Mouse (Mus musculus) spleen, adult 18-20 months (tissue): ENCODE results near the gene Plekho2.
A peak's percentile ranks its signal among the peaks of the same experiment; 100 is the strongest.

Experiments
- DNase-seq, 2 experiments: peaks; one replicate each; pipeline ENCODE4 v3.0.0; 2022; ENCODE audit warnings: mixed read lengths in 2 of 2

The Plekho2 gene

DNA sequence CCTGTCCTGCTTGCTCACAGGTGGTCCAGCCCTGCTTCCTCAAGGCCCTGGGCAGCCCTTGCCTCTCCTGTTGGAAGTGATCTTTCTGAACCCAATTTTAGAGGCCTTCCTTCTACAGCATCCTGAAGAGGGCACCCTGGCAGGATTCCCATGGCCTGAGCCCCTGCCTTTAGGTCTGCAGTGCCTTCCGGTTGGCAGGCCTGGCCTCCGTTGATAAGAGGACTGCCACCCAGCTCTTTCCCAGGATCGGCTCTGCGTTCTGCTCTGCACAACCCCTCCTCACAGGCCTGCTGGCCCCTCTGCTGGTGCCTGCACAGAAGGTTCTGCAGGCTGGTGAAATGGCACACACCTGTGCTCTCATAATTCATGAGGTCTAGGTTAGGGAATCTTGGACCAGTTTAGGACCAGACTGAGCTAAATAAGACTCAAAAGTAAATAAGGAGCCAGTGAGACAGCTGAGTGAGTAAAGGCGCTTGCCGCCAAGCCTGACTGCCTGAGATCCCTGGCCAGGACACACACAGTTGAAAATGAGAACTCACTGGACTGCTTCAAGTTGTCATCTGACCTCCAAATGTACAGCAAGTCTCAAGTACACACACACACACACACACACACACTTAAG lies 51.3 kb downstream of the Plekho2 start:
- no peak for DNase-seq

DNA sequence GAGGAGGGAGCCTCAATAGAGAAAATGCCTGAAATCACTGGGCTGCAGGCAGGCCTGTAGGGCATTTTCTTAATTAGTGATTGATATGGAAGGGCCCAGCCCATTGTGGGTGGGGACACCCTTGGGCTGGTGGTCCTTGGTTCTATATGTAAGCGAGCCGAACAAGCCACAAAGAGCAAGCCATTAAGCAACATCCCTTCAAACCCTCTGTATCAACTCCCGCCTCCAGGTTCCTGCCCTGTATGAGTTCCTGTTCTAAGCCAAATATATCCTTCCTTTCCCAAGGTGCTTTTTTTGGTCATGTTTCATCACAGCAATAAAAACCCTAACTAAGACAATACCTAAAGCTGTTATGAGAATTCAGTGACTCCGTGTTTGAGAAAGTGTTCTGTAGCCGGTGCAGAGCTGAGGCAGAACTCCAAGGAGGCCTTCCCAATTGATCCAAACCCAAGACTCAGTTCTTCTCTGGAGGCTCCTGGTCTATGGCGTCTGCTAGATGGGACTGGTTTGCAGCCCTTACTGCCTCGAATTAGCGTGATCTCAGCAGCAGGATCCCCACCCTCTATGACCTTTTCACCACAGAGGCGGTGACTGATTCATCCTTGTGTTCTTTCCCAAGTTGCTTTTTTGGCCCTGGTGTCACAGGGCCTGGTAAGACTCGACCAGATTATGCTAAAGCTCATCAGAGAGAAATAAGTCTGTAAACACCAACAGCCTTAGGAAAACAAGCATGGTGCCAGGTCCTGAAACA lies 54.2 kb downstream of the Plekho2 start:
- no peak for DNase-seq

DNA sequence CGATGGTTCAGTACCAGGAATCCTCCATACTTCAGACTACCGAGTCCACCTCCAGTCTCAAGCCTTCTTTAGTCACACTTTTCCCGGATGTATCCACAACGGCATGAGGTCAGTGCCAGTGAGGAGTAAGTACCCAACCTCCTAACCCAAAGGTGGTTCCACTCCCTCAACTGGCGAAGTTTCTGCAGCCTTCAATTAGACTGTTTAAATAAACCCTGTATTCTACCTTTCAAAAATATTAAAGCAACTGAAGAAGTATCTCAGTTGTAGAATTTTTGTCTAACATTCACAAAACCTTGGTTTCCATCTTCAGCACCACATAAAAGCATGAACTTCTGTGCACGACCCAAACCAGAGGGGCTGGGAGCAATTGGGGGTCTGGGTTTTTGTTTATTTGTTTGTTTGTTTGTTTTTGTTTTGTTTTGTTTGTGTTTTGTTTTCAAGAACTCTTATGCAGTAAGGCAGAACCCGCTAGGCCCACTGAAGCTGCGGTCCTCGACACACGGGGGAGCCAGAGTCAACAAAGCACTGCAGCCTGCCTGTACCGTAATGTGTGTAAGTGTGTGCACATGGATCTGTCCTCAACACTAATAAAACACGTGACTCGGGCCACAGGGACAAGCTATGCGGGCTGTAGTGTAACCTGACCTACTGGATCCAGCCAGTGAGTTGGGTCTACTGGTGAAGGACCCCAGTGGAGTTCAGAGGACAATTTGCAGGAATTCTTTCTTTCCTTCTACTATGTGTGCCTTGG lies 56.1 kb downstream of the Plekho2 start:
- peak; percentile 67 to 81 for DNase-seq

DNA sequence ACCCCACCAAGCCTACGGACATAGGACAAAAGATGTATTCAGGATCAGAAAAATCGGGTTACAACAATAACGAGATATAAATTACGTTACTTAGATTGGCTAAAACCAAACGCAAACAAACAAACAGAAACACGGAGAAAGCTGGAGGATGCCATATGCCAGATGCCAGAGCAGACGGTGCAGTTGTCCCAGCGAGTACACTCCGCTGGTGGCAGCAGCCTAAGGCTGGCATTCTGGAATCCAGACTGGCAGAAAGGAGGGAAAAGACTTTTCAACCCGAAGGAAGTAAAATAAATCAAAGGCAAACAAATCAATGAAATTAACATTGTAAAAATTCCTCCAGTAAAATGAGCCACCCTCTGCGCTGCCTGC lies 59.3 kb downstream of the Plekho2 start:
- no peak for DNase-seq

DNA sequence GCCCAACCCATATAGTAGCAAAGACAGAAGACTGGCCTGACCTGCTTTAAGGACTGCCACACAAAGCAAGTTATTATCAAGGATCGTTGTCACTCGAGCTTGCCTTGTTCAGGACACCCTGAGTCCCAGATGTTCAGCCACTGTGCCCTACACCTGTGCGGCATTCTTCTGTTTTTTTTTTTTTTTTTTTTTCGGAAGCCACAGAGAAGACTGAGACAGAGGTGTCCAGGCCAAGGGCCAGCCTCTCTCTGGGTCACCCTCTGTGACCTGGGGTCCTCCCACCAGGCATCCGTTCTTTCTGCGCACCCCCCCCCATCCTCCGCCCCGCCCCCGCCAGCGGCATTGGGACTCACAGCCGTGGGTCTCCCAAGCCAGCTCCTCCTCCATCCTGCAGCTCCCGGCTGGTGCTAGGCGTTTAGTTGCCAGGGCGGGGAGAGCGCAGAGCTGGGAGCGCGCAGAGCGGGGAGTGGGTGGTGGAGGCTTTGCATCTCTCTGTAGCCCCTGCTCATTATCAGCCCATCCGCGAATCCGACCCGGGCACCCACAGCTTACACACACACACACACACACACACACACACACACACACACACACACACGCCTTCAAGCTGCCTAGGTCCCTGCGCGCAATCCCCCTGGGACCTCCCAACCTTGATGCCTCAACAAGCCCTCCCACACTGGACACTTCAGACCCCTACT lies 59.9 kb downstream of the Plekho2 start, which contains the start of gene Ankdd1a:
Gene Ankdd1a (minus strand): TSS at position 387 of the 698 bp plus-strand sequence.
- no peak for DNase-seq

DNA sequence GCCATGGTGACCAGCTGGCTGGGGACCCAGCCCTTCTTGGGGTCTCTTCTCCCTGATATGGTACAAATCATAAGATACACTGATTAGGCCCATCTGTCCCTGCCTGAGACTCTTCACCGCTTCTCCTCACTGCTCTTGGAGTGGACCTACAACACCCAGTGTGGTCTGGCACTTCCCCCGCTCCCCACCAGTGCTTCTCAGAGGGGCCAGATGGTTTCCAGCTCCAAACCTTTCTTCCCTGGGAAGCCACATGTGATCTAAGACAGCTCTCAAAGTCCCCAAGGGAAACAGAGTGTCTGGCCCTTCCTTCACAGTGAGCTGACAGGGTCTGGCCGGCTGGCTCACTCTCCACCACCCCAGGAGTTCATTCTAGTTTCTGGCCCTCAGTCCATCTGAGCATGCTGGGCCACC lies 65.0 kb downstream of the Plekho2 start:
- no peak for DNase-seq

DNA sequence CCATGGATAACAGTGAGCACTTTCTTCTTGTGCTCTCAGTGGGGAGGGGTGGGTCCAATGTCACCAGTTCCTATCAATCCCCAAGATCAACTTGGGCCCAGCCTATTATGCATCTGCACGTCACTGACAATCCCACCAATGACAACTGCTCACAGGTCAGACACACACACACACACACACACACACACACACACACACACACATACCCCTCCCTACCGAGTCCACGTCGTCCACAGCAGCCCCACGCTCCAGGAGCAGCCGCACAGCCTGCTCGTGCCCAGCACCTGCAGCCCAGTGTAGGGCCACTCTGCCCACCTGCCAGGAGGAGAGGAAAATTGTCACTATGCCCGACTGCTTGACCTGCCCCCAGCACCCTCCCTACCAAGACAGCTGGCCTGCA lies 65.4 kb downstream of the Plekho2 start:
- no peak for DNase-seq

DNA sequence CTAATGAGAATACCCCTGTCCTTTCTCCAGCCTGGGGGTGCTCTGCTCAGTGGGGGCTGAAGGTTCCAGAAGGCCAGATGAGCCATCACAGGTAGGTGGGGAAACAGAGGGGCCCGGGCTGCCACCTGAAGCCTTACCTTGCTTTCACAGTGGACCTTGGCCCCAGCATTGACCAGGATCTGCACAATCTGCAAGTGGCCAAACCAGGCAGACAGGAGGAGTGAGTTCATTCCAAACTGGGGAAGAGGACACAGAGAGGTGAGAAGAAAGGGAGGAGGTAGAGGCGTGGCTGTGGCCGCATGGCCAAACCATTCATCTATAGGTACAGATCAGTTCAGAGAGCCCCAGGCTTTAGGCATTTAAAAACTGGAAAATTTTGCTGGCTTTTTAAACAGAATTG lies 67.3 kb downstream of the Plekho2 start:
- DNase-seq: no peak

DNA sequence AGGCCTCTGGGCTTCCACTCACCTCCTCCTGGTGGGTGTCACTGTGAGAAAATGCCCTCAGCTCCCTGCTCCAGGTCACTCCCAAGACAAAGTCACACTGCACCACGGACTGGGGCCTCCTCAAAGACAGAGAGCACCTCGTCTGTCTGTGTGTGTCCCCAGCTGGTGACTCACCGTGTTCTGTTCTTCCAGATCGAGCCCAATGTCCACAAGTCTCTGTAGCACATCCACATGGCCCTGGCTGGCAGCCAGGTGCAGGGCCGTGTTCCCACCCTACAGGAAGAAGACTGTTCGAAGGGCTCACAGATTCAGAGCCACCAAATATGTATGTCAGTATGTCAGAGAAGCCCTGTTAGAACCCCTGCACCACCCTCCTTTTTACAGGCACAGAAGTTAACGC lies 71.4 kb downstream of the Plekho2 start:
- no peak for DNase-seq

DNA sequence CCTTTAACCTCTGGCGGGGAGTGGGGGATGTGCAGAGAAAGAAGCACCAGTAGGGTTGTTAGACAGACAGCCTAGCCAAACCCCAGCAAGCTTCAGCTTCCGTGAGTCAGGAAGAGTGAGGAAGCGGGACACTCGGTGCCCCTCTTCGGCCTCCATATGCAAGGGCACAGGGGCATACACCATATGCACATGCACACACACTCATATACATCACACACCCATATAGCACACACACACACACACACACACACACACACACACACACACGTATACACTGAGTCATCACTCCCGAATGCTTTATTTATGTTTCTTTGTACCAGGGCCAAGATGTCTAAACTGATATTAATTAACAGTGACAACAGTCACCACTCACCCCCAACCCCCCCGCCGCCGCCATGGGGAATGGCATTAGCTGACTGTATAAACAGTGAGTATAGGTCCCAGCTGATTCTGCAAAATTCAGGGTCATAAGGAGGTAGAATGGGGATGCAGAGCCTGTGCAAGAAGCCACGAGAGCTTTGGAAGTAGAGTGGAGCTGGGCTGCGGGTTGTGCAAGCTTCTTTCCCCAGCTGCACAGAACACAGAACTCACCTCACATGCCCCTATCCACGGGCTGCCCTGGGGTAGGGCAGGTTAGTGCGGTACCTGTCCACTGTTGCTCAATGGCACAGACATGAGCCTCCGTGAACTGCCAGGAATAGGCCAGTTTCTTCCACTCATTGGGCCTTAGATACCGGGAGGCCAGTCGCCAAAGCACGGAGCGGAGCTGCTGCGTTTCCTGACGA lies 76.9 kb downstream of the Plekho2 start:
- no peak for DNase-seq
